Mouse (Mus musculus) embryo, embryonic 10 days (tissue): ENCODE measurements at regions not wholly inside any gene's neighbourhood (a gene's known extent, or its start where the extent isn't known, plus 50 kb on each side); places are given as distances from the start of the nearest gene placed in this dataset.

Experiments used
- DNase-seq: peaks from one replicate; pipeline ENCODE4 v3.0.0-alpha.2; 2015; ENCODE audit warnings: low spot score

GRCm38 (mm10) chr4:28298911-28299353 lies 514.0 kb upstream of the Epha7 start:
- DNase-seq = peak; percentile 74

GRCm38 (mm10) chr4:28300018-28300440 lies 512.9 kb upstream of the Epha7 start:
- DNase-seq = peak; percentile 66

- peak; percentile 4 for DNase-seq
Observed at GRCm38 (mm10) chr4:28301686-28302085, 511.2 kb upstream of the Epha7 start.

GRCm38 (mm10) chr4:28331036-28331435 lies 481.9 kb upstream of the Epha7 start:
- no peak for DNase-seq

GRCm38 (mm10) chr4:28364566-28364965 lies 448.4 kb upstream of the Epha7 start:
- DNase-seq = no peak

- DNase-seq = no peak
Observed at GRCm38 (mm10) chr4:28377087-28377486, 435.8 kb upstream of the Epha7 start.

- DNase-seq = no peak
Observed at GRCm38 (mm10) chr4:28378661-28379060, 434.3 kb upstream of the Epha7 start.

- DNase-seq = no peak
Observed at GRCm38 (mm10) chr4:28424341-28424740, 388.6 kb upstream of the Epha7 start.

GRCm38 (mm10) chr4:28440161-28440560 lies 372.8 kb upstream of the Epha7 start:
- DNase-seq = no peak

GRCm38 (mm10) chr4:28453111-28453510 lies 359.8 kb upstream of the Epha7 start:
- DNase-seq = no peak

GRCm38 (mm10) chr4:28456312-28456711 lies 356.6 kb upstream of the Epha7 start:
- DNase-seq = no peak
